Mouse (Mus musculus): Measurements from ENCODE around the gene Mei1. TPM values are rescaled to one million over a fixed set of nuclear protein-coding genes. Genes with fewer than 3 reads are reported as not detected.

The Mei1 gene
- total and polyA plus RNA-seq, 3 experiments = 0.04 TPM; not detected in 2

GRCm38 (mm10) chr15:82165332-82166239 is 95.8 kb downstream of the Mei1 start (continued):
- TF ChIP-seq IRF4 (IDR thresholded peaks at IDR 0.05; ENCODE audit: low read depth, low read length) = peak; percentile 76
- TF ChIP-seq MXI1 (IDR thresholded peaks at IDR 0.05; ENCODE audit: low read depth, low read length) = peak; percentile 96
- peak; percentile 45 for TF ChIP-seq HCFC1 (IDR thresholded peaks at IDR 0.05; ENCODE audit: low read depth, low read length)
- TF ChIP-seq RCOR1 (conservative IDR thresholded peaks at IDR 0.05; ENCODE audit: low read depth, low read length) = no peak; the same call in 1 of the 2 replicates
- 0 out of 2 replicates have a peak, but pooled peaks have one; percentile 50 for TF ChIP-seq MAZ (IDR thresholded peaks at IDR 0.05; ENCODE audit: low read depth, low read length)
- TF ChIP-seq USF1 (IDR thresholded peaks at IDR 0.05; ENCODE audit: low read depth, low read length) = no peak
- peak; percentile 25; the same call in 1 of the 2 replicates for TF ChIP-seq ZC3H11A (IDR thresholded peaks at IDR 0.05; ENCODE audit: low read depth, low read length)
- TF ChIP-seq MEF2A (IDR thresholded peaks at IDR 0.05; ENCODE audit: borderline replicate concordance, low read depth, low read length) = peak; percentile 60; the same call in 1 of the 2 replicates
- TF ChIP-seq SMC3 (IDR thresholded peaks at IDR 0.05; ENCODE audit: low read depth, low read length) = peak; percentile 79
- TF ChIP-seq MAX (IDR thresholded peaks at IDR 0.05; ENCODE audit: low read length) = peak; percentile 93
- peak; percentile 36; the same call in 1 of the 2 replicates for TF ChIP-seq POLR2A (IDR thresholded peaks at IDR 0.05; ENCODE audit: low read depth, low read length)

DNA sequence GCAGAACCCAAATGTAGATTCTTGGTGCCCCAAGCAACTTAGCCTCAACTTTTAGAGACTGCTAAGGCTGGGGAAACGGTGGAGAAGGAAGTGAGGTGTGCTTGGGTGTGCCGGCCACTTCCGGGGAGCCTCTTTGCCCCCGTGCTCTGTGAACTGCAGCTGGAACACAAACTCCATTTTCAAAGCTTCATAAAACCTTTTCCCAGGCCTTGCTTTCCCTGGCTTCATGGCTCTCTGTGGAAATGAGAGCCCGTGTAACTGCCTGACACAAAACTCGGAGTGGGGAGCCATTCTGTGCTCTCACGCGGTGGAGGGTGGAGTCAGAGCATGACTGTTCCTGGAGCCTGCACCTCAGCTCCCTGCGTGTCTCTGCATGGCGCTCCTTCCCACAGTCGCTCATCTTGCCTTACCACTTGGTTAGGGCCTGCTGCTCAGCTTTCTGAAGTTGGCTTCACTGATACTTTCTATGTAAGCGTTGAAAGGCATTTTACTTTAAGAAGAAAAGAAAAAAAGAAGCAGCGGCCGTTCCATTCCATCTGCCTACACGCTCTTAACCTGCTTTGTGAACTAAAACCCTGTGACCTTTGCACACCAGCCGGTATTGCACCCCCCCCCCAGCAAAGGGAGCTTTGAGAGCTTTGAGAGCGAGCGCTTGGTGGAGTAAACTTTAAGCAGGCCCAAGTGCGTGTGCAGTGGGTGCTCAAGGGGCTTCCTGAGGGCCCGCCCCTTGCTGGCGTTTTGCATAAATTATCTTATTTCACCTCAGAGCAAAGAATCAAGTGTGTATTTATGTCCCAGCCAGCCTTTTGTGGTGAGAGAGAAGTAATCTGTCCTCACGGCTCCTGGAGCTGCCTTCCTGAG is 96.7 kb downstream of the Mei1 start:
- H3K79me2 ChIP-seq (replicated peaks; ENCODE audit: control insufficient read depth, extremely low read depth, insufficient read depth, poor library complexity, severe bottlenecking) = peaks cover 69% of the 10 kb centered on the region
- peak overlapping the region; percentile 96 for H3K4me2 ChIP-seq (ENCODE audit: insufficient read depth, low read depth, poor library complexity, severe bottlenecking)
- in situ Hi-C loops (cut with MboI; ENCODE audit: low pct_ligation_motif_present, low pct_unique_long_range_greater_than_20kb, low sequenced_read_pairs) (no loop called here), dilution Hi-C loops (cut with MboI; ENCODE audit: extremely low pct_ligation_motif_present, extremely low pct_unique_long_range_greater_than_20kb, low sequenced_read_pairs) (no loop called here)
- H3K27me3 ChIP-seq (replicated peaks) = no peaks in the 10 kb centered on the region
- no peaks in the 10 kb centered on the region for H3K9me3 ChIP-seq (replicated peaks; ENCODE audit: low read length)
- peak overlapping the region; percentile 35 to 59 (median 41) for H3K4me3 ChIP-seq (replicated peaks in 1 of 3; ENCODE audit: low read depth in 2 of 3, low read length in 2 of 3, poor library complexity in 1 of 3)
- H3K4me1 ChIP-seq (ENCODE audit: control insufficient read depth in 1 of 2, insufficient read depth in 2 of 2) = peaks cover 9 to 61% of the 10 kb centered on the region in 2 experiments
- H3K36me3 ChIP-seq (replicated peaks in 1 of 2; ENCODE audit: control insufficient read depth in 1 of 2, insufficient read depth in 1 of 2, low read length in 1 of 2) = peaks cover 19 to 39% of the 10 kb centered on the region in 2 experiments
- peak overlapping the region; percentile 73 for H3K9ac ChIP-seq (ENCODE audit: insufficient read depth, low read depth)
- DNase-seq (ENCODE audit: extremely low read depth) = peak; percentile 82
- peak overlapping the region; percentile 96 for H3K27ac ChIP-seq (ENCODE audit: insufficient read depth, low read depth)
- TF ChIP-seq TBP (conservative IDR thresholded peaks at IDR 0.05; ENCODE audit: low read depth, low read length) = 0 out of 2 replicates have a peak, but pooled peaks have one; percentile 31
- peak; percentile 61 for TF ChIP-seq MAZ (IDR thresholded peaks at IDR 0.05; ENCODE audit: low read depth, low read length)
- no peak; the same call in 1 of the 2 replicates for TF ChIP-seq MAX (IDR thresholded peaks at IDR 0.05; ENCODE audit: low read length)
- TF ChIP-seq KAT2A (IDR thresholded peaks at IDR 0.05; ENCODE audit: insufficient replicate concordance, low read length) = no peak
- no peak for TF ChIP-seq JUN (IDR thresholded peaks at IDR 0.05; ENCODE audit: insufficient read depth, low read depth, low read length)
- TF ChIP-seq USF1 (IDR thresholded peaks at IDR 0.05; ENCODE audit: low read depth, low read length) = no peak
- no peak for TF ChIP-seq UBTF (IDR thresholded peaks at IDR 0.05; ENCODE audit: low read depth, low read length)
- TF ChIP-seq ETS1 (conservative IDR thresholded peaks at IDR 0.05; ENCODE audit: low read depth, low read length) = peak; percentile 11; the same call in 1 of the 2 replicates
- TF ChIP-seq EP300 (IDR thresholded peaks at IDR 0.05; ENCODE audit: low read length) = peak; percentile 36; the same call in 1 of the 2 replicates
- no peak for TF ChIP-seq USF2 (conservative IDR thresholded peaks at IDR 0.05; ENCODE audit: low read depth, low read length)
- peak; percentile 79 for TF ChIP-seq BHLHE40 (IDR thresholded peaks at IDR 0.05; ENCODE audit: low read depth, low read length)
- no peak for TF ChIP-seq ZNF384 (IDR thresholded peaks at IDR 0.05; ENCODE audit: low read depth, low read length)
- TF ChIP-seq SMC3 (IDR thresholded peaks at IDR 0.05; ENCODE audit: low read depth, low read length) = no peak
- TF ChIP-seq E2F4 (IDR thresholded peaks at IDR 0.05; ENCODE audit: insufficient replicate concordance, low read depth, low read length) = no peak
- TF ChIP-seq POLR2A (IDR thresholded peaks at IDR 0.05; ENCODE audit: low read depth, low read length) = peak; percentile 60
- peak; percentile 71; the same call in 1 of the 2 replicates for TF ChIP-seq MXI1 (IDR thresholded peaks at IDR 0.05; ENCODE audit: low read depth, low read length)
- TF ChIP-seq PAX5 (IDR thresholded peaks at IDR 0.05; ENCODE audit: low read length) = no peak
- TF ChIP-seq HCFC1 (IDR thresholded peaks at IDR 0.05; ENCODE audit: low read depth, low read length) = peak; percentile 44
- TF ChIP-seq RAD21 (IDR thresholded peaks at IDR 0.05; ENCODE audit: low read depth, low read length) = no peak
- TF ChIP-seq MEF2A (IDR thresholded peaks at IDR 0.05; ENCODE audit: borderline replicate concordance, low read depth, low read length) = peak; percentile 7; the same call in 1 of the 2 replicates
- TF ChIP-seq ZMIZ1 (IDR thresholded peaks at IDR 0.05; ENCODE audit: low read depth, low read length) = peak; percentile 50; the same call in 1 of the 2 replicates
- TF ChIP-seq NELFE (IDR thresholded peaks at IDR 0.05; ENCODE audit: low read depth, low read length) = peak; percentile 20; the same call in 1 of the 2 replicates
- no peak for TF ChIP-seq CHD1 (IDR thresholded peaks at IDR 0.05; ENCODE audit: low read depth, low read length)
- peak; percentile 80 for TF ChIP-seq ELF1 (IDR thresholded peaks at IDR 0.05; ENCODE audit: low read depth, low read length)
- no peak; the same call in 1 of the 2 replicates for TF ChIP-seq RCOR1 (conservative IDR thresholded peaks at IDR 0.05; ENCODE audit: low read depth, low read length)
- no peak for TF ChIP-seq GABPA (IDR thresholded peaks at IDR 0.05; ENCODE audit: insufficient replicate concordance, low read depth, low read length)
- no peak for TF ChIP-seq CHD2 (IDR thresholded peaks at IDR 0.05; ENCODE audit: low read length)
